Mouse (Mus musculus): ENCODE results near the gene Mettl21a. TPM values are rescaled to one million over a fixed set of nuclear protein-coding genes. Genes with fewer than 3 reads are reported as not detected.

Mettl21a gene
- polyA plus RNA-seq (2012; rRNA removed) (2.8 and 4.3 TPM in 2 replicates), polyA plus RNA-seq (2014; fragmentation: Nextera tagmentation; extraction: Ambion mirVana) (6.3 and 7.2 TPM in 2 replicates)

- H3K36me3 ChIP-seq (replicated peaks; ENCODE audit: control insufficient read depth, insufficient read depth, low read depth), result no peaks in the 10 kb centered on the region
- WGBS (ENCODE audit: insufficient replicate concordance), result under 1% methylated on average over 72 of the region's 72 CpGs
- H3K27ac ChIP-seq, result peak within 1 kb of the TSS; percentile 88
- H3K9ac ChIP-seq (replicated peaks), result peak within 1 kb of the TSS; percentile 93
- TF ChIP-seq EP300 (IDR thresholded peaks at IDR 0.05; ENCODE audit: low read depth), result no peak
- TF ChIP-seq CTCF (IDR thresholded peaks at IDR 0.05; ENCODE audit: low read depth), result 0 out of 2 replicates have a peak, but pooled peaks have one; percentile 21
- peak within 1 kb of the TSS; percentile 85 to 86 for H3K4me3 ChIP-seq (ENCODE audit: insufficient read depth in 1 of 2, low read depth in 2 of 2, low read length in 2 of 2)
- H3K4me2 ChIP-seq (ENCODE audit: low read depth), result peak within 1 kb of the TSS; percentile 91
- DNase-seq (ENCODE audit: low read depth in 3 of 3, low spot score in 3 of 3), result peak; percentile 75 to 78 (median 76)
- peak; percentile 92 for ATAC-seq (ENCODE audit: insufficient read depth)
- H3K27me3 ChIP-seq (ENCODE audit: control insufficient read depth, insufficient read depth, low read length), result no peaks in the 10 kb centered on the region
- H3K4me1 ChIP-seq (replicated peaks; ENCODE audit: control insufficient read depth in 2 of 2, insufficient read depth in 2 of 2, low read length in 1 of 2), result peaks cover 3 to 8% of the 10 kb centered on the region in 2 experiments; a peak in 3 of 4 replicates
- no peaks in the 10 kb centered on the region for H3K9me3 ChIP-seq (ENCODE audit: control insufficient read depth, low read length)
These were observed at the start of gene Mettl21a for GRCm38 (mm10) chr1:64616881-64617714. TSS of gene Mettl21a (minus strand) at chr1:64617242.

- H3K36me3 ChIP-seq (replicated peaks; ENCODE audit: control insufficient read depth, insufficient read depth, low read depth), result no peaks in the 10 kb centered on the region
- H3K27ac ChIP-seq, result no peak overlapping the region
- no peak for TF ChIP-seq EP300 (IDR thresholded peaks at IDR 0.05; ENCODE audit: low read depth)
- TF ChIP-seq CTCF (IDR thresholded peaks at IDR 0.05; ENCODE audit: low read depth), result no peak
- 23% methylated on average over 7 of the region's 7 CpGs for WGBS (ENCODE audit: insufficient replicate concordance)
- DNase-seq (ENCODE audit: low read depth in 3 of 3, low spot score in 3 of 3), result no peak
- no peak overlapping the region for H3K9ac ChIP-seq (replicated peaks)
- H3K9me3 ChIP-seq (ENCODE audit: control insufficient read depth, low read length), result no peaks in the 10 kb centered on the region
- no peaks in the 10 kb centered on the region for H3K27me3 ChIP-seq (ENCODE audit: control insufficient read depth, insufficient read depth, low read length)
- ATAC-seq (ENCODE audit: insufficient read depth), result no peak
- peaks cover 0 to 3% of the 10 kb centered on the region in 2 experiments; a peak in 1 of 4 replicates for H3K4me1 ChIP-seq (replicated peaks; ENCODE audit: control insufficient read depth in 2 of 2, insufficient read depth in 2 of 2, low read length in 1 of 2)
- no peak overlapping the region for H3K4me2 ChIP-seq (ENCODE audit: low read depth)
- no peak overlapping the region for H3K4me3 ChIP-seq (ENCODE audit: insufficient read depth in 1 of 2, low read depth in 2 of 2, low read length in 2 of 2)
These were observed 41.8 kb upstream of the Mettl21a start for GRCm38 (mm10) chr1:64658876-64659275.

DNA sequence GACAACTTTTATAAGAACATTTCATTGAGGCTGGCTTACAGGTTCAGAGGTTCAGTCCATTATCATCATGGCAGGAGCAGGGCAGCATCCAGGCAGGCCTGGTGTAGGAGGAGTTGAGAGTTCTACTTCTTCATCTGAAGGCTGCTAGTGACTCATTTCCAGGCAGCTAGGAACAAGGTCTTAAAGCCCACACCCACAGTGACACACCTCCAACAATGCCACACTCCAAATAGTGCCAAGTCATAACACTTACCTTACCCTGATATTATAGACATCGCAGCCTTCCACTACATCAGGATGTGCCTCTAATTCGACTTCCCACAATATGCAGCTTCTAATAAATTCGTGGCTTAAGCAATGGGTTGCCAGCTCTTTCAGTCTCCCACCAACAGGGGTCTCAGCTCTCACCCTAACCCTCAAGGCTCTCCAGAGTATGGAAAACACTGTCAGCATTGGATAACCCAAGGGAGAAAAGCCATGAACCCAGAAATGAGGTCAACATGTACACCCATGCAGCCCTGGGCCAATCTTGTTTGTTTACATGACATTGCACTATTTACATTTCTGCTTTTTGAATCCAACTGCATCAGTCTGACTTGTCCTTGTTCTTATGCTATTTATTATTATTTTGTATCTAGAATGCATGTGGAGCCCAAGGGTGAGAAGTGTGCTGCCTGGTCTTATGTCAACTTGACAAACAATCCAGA lies 39.5 kb upstream of the Mettl21a start:
- ATAC-seq (ENCODE audit: insufficient read depth), result peak; percentile 65; the same call in 1 of the 2 replicates
- Histone ChIP-seq H3K9me3 (ENCODE audit: control insufficient read depth, low read length) (no peaks in the 10 kb centered on the region), H3K4me2 (ENCODE audit: low read depth) (no peak overlapping the region), H3K4me1 (replicated peaks; ENCODE audit: control insufficient read depth in 2 of 2, insufficient read depth in 2 of 2, low read length in 1 of 2) (peaks cover 0 to 3% of the 10 kb centered on the region in 2 experiments; a peak in 1 of 4 replicates), H3K36me3 (replicated peaks; ENCODE audit: control insufficient read depth, insufficient read depth, low read depth) (no peaks in the 10 kb centered on the region), H3K27me3 (ENCODE audit: control insufficient read depth, insufficient read depth, low read length) (no peaks in the 10 kb centered on the region), H3K4me3 (ENCODE audit: insufficient read depth in 1 of 2, low read depth in 2 of 2, low read length in 2 of 2) (no peak overlapping the region), H3K27ac (no peak overlapping the region), H3K9ac (replicated peaks) (no peak overlapping the region)
- no peak for TF ChIP-seq EP300 (IDR thresholded peaks at IDR 0.05; ENCODE audit: low read depth)
- WGBS (ENCODE audit: insufficient replicate concordance), result 64% methylated on average over 3 of the region's 3 CpGs
- DNase-seq (ENCODE audit: low read depth in 3 of 3, low spot score in 3 of 3), result no peak

DNA sequence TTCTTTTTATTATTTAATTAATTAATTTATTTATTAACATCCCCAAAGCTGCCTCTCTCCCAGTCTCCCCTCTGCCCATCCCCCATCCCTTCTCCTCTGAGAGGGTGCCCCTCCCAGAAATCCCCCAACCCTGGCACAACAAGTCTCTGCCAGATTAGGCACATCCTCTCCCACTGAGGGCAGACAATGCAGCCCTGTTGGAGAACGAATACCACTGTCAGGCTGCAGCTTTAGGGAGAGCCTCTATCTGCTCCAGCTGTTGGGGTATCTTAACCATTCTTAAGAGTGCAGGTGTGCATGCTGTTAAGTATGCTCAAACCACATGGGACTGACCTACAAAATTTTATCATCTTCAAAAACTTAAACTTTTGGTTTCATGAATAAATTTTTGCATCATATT lies 38.4 kb upstream of the Mettl21a start:
- Histone ChIP-seq H3K9me3 (ENCODE audit: control insufficient read depth, low read length) (no peaks in the 10 kb centered on the region), H3K4me3 (ENCODE audit: insufficient read depth in 1 of 2, low read depth in 2 of 2, low read length in 2 of 2) (no peak overlapping the region), H3K9ac (replicated peaks) (no peak overlapping the region), H3K36me3 (replicated peaks; ENCODE audit: control insufficient read depth, insufficient read depth, low read depth) (no peaks in the 10 kb centered on the region), H3K27ac (no peak overlapping the region), H3K4me2 (ENCODE audit: low read depth) (no peak overlapping the region), H3K27me3 (ENCODE audit: control insufficient read depth, insufficient read depth, low read length) (no peaks in the 10 kb centered on the region), H3K4me1 (replicated peaks; ENCODE audit: control insufficient read depth in 2 of 2, insufficient read depth in 2 of 2, low read length in 1 of 2) (peaks cover 0 to 3% of the 10 kb centered on the region in 2 experiments; a peak in 1 of 4 replicates)
- ATAC-seq (ENCODE audit: insufficient read depth), result no peak
- TF ChIP-seq EP300 (IDR thresholded peaks at IDR 0.05; ENCODE audit: low read depth), result no peak
- no peak for TF ChIP-seq CTCF (IDR thresholded peaks at IDR 0.05; ENCODE audit: low read depth)
- no peak for DNase-seq (ENCODE audit: low read depth in 3 of 3, low spot score in 3 of 3)
- WGBS (ENCODE audit: insufficient replicate concordance), result 25% methylated on average over 1 of the region's 1 CpGs

- ATAC-seq (ENCODE audit: insufficient read depth), result no peak
- Histone ChIP-seq H3K36me3 (replicated peaks; ENCODE audit: control insufficient read depth, insufficient read depth, low read depth) (no peaks in the 10 kb centered on the region), H3K4me3 (ENCODE audit: insufficient read depth in 1 of 2, low read depth in 2 of 2, low read length in 2 of 2) (no peak overlapping the region), H3K27ac (no peak overlapping the region), H3K4me2 (ENCODE audit: low read depth) (no peak overlapping the region), H3K9me3 (ENCODE audit: control insufficient read depth, low read length) (no peaks in the 10 kb centered on the region), H3K27me3 (ENCODE audit: control insufficient read depth, insufficient read depth, low read length) (no peaks in the 10 kb centered on the region), H3K9ac (replicated peaks) (no peak overlapping the region), H3K4me1 (replicated peaks; ENCODE audit: control insufficient read depth in 2 of 2, insufficient read depth in 2 of 2, low read length in 1 of 2) (peaks cover 0 to 3% of the 10 kb centered on the region in 2 experiments; a peak in 1 of 4 replicates)
- TF ChIP-seq EP300 (IDR thresholded peaks at IDR 0.05; ENCODE audit: low read depth), result no peak
- no peak for TF ChIP-seq CTCF (IDR thresholded peaks at IDR 0.05; ENCODE audit: low read depth)
- WGBS (ENCODE audit: insufficient replicate concordance), result 70% methylated on average over 6 of the region's 6 CpGs
- no peak for DNase-seq (ENCODE audit: low read depth in 3 of 3, low spot score in 3 of 3)
These were observed 36.7 kb upstream of the Mettl21a start for GRCm38 (mm10) chr1:64653701-64654100.
